Mouse (Mus musculus) thymus, postnatal 0 days (tissue): Measurements from ENCODE around the gene Bsdc1. TPM values are rescaled to one million over a fixed set of nuclear protein-coding genes. Genes with fewer than 3 reads are reported as not detected.

Experiments
- DNase-seq: peaks from one replicate; pipeline ENCODE4 v3.0.0-alpha.2; 2015; ENCODE audit warnings: low spot score
- polyA plus RNA-seq: library from polyadenylated mRNA; unstranded; fragments of >200 nt; fragmentation: Nextera tagmentation; extraction: Ambion mirVana; gene quantifications from 2 replicates; pipeline ENCODE4 v1.2.1, GENCODE M21; 2015

Gene Bsdc1
- polyA plus RNA-seq, 1 experiment from 2014 or later, result 18.4 TPM

GRCm38 (mm10) chr4:129479863-129480262, 18.5 kb downstream of the Bsdc1 start:
- DNase-seq, result no peak

- no peak for DNase-seq
These were observed 19.7 kb downstream of the Bsdc1 start for GRCm38 (mm10) chr4:129481090-129481489.

- DNase-seq, result no peak
These were observed 29.8 kb downstream of the Bsdc1 start, which contains the start of the genes Tssk3 and Fam229a for GRCm38 (mm10) chr4:129490972-129491880. Tssk3 (minus strand) TSS chr4:129491022. Fam229a (plus strand) TSS chr4:129491190.

GRCm38 (mm10) chr4:129494681-129495080, 33.3 kb downstream of the Bsdc1 start:
- no peak for DNase-seq

GRCm38 (mm10) chr4:129495672-129496562, 34.5 kb downstream of the Bsdc1 start:
- DNase-seq, result no peak

GRCm38 (mm10) chr4:129496631-129497030, 35.2 kb downstream of the Bsdc1 start:
- DNase-seq, result peak; percentile 28

- no peak for DNase-seq
These were observed 37.6 kb downstream of the Bsdc1 start for GRCm38 (mm10) chr4:129498941-129499340.

- no peak for DNase-seq
These were observed 38.6 kb downstream of the Bsdc1 start for GRCm38 (mm10) chr4:129500017-129500416.

GRCm38 (mm10) chr4:129500607-129501566, 39.5 kb downstream of the Bsdc1 start:
- peak; percentile 59 for DNase-seq

GRCm38 (mm10) chr4:129502327-129502888, 41.0 kb downstream of the Bsdc1 start:
- no peak for DNase-seq

GRCm38 (mm10) chr4:129502901-129503444, 41.6 kb downstream of the Bsdc1 start:
- DNase-seq, result no peak

- no peak for DNase-seq
These were observed 44.1 kb downstream of the Bsdc1 start for GRCm38 (mm10) chr4:129505511-129505910.

- no peak for DNase-seq
These were observed 46.3 kb downstream of the Bsdc1 start for GRCm38 (mm10) chr4:129507434-129508236.

- no peak for DNase-seq
These were observed 46.8 kb downstream of the Bsdc1 start for GRCm38 (mm10) chr4:129508237-129508515.

GRCm38 (mm10) chr4:129508834-129509600, 47.6 kb downstream of the Bsdc1 start:
- DNase-seq, result no peak

- DNase-seq, result no peak
These were observed 48.3 kb downstream of the Bsdc1 start for GRCm38 (mm10) chr4:129509650-129510049.

GRCm38 (mm10) chr4:129510723-129511412, 49.5 kb downstream of the Bsdc1 start:
- no peak for DNase-seq
